Mouse (Mus musculus) cerebellum, adult 18-20 months (tissue): ENCODE results near the gene Mme.

Experiments used
- DNase-seq, 2 experiments: peaks; one replicate each; pipeline ENCODE4 v3.0.0; 2021

The Mme gene

GRCm38 (mm10) chr3:63241099-63241587, at the start of gene Mme:
TSS of gene Mme (plus strand) at chr3:63241537.
- DNase-seq, result no peak

DNA sequence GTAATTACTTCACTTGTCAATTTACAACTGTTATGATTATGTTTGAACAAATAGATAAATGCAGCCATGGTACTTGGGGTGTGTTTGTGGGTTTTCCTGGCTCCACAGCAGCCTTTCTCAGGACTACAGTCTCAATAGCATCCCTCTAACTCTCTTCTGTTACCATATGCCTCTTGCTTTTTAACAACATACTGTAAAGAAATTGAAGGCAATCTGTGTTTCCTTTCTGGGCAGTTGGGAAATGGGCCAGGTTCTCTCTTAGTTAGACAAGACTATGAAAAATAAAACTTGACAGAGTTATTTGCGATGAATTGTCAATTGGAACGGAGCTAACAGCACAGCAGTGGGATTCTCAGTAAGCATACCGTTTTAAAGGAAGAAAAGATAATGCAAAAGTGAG, 44.8 kb upstream of the Mme start:
- DNase-seq, result no peak

DNA sequence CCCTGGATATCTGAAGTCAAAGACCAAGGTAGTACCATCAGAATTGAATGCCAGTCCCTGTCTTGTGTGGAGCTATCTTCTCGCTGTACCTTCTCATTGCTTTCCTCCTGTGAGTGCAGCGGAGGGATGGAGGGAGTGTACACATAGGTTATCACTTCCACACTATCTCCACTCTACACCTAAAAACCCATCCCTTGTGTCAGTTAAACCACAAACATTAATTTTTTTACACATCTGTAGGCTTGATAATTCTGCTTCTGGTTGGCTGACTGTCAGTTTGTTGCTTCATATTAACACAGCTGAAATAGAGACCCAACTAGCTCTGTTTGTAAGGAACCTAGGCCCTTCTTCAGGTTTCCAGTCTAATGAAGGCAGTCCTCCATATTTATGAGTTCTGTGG, 43.3 kb upstream of the Mme start:
- no peak for DNase-seq

GRCm38 (mm10) chr3:63221867-63222591, 19.3 kb upstream of the Mme start:
- no peak for DNase-seq

- no peak for DNase-seq
Observed at GRCm38 (mm10) chr3:63223676-63224075, 17.7 kb upstream of the Mme start.

DNA sequence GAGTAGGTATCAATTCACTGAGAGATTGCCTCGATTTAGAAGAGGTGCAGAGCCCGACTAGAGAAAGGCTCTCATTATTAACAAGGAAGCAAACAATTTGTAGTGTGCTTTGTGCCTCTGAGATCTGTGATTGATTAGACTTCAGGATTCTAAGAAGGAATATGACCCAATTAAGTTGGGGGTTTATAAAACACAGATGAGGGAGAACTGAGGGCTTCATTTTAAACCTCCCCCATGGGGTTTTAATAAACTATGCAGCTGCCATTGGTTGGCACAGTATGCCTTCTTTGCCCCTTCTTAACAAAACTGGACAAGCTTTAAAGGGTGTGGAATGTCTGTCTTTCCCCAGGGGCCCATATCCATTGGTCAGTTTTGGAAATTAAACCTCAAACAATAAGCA, 5.4 kb upstream of the Mme start:
- no peak for DNase-seq

GRCm38 (mm10) chr3:63243721-63244120, 2.4 kb downstream of the Mme start:
- no peak for DNase-seq

DNA sequence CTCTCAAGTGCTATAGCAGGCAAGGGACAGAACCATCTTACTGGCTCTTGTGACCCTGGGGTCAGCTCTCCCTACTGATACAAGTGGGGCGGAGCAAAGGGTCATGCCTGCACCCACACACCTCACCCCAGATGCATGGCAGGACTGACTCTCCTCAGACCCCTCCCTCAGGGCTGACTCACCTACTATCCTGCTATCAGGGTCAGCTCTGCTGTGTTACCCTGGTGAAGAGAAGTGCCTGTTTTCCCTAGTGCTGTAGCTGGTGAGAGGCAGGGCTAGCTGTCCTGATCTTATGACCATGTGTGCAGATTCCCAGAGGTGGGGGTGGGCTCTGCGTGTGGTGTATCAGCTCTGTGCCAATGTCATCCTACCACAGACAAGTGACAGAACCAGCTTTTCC, 30.8 kb downstream of the Mme start:
- no peak for DNase-seq

- no peak for DNase-seq
Observed at GRCm38 (mm10) chr3:63294316-63294715, 53.0 kb downstream of the Mme start.

- DNase-seq, result no peak
Observed at GRCm38 (mm10) chr3:63294791-63295190, 53.5 kb downstream of the Mme start.

DNA sequence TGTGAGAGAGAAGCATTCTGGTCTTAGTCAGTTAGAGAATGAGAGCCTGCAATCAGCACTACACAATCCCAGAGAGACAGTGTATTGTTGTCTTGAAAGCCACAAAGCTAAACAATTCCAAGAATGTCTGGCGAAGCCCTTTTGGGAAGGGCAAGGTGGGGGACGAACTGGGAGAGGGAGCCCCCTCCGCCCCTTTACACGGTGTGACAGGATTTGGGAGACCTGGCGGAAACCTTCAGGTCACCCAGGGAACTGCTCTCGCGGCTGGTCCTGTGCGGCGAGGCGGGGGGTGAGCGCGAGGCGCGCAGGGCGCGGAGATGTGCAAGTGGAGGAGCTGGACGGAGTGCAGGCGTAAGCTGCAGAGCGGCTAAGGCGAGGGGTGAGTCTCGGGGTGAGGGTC, 53.9 kb downstream of the Mme start:
- peak in 1 of 2 experiments; percentile 5 for DNase-seq

GRCm38 (mm10) chr3:63295657-63296231, 54.4 kb downstream of the Mme start:
- DNase-seq, result peak; percentile 3 to 7

DNA sequence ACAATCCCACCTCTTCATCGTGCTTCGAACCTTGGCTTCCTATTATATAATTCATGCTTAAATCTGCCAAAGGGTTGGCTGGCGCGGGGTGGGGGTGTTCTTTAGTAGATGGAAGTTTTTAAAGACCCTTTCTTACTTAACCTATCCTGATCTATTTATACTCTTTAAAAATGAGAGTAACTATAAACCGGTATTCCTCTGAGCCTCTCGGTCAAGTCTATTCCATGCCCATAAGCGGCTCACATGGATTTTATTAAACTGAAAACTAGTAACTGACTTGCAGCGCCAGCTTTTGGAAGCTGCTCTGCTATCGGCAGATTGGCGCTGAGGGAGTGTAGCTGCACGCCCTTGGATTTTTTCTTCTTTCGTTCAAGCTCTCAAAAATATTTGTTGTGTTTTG, 55.1 kb downstream of the Mme start:
- DNase-seq, result peak in 1 of 2 experiments; percentile 2

DNA sequence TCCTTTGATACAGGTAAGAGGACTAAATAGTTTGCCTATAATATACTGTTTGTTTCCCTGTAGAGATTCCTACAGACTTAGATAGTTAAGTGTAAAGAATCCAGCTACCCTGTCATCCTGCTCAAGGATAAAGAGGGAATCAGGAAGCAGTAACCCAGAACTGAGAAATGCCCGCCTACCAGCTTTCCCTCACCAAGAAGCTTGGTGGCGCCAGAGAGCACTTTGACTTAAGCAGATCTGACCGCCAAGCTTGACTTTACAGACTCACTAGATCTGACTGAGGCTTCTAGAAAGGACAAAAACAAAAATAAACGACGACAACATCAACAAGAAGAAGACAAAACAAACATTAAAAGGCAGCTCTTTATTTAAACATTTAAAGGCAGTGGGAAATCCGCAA, 56.5 kb downstream of the Mme start:
- DNase-seq, result peak; percentile 28 to 33

GRCm38 (mm10) chr3:63315211-63315760, 73.9 kb downstream of the Mme start:
- DNase-seq, result no peak

GRCm38 (mm10) chr3:63317496-63317895, 76.2 kb downstream of the Mme start:
- DNase-seq, result no peak

GRCm38 (mm10) chr3:63325615-63326014, 84.3 kb downstream of the Mme start:
- no peak for DNase-seq

DNA sequence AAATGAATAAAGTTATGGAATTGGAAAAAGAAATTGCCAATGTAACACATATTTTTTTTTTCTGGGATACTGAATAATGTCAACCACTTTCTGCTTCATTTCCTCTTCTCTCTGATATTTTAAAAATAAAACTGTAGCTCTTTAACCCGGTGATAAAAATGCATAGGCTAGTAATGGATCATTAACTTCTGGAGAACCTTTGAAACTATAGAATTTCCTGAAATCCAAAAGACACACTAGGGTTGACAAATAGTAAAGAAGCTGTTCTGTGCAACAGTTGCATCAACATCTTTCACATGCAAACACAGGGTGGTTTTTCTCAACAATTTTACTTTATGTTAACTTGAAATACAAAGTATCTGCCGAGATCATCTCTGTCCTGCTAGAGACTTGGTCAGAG, 98.8 kb downstream of the Mme start:
- DNase-seq, result no peak

- no peak for DNase-seq
Observed at GRCm38 (mm10) chr3:63340546-63340945, 99.2 kb downstream of the Mme start.

- no peak for DNase-seq
Observed at GRCm38 (mm10) chr3:63341481-63341880, 100.1 kb downstream of the Mme start.

GRCm38 (mm10) chr3:63344998-63345397, 103.7 kb downstream of the Mme start:
- no peak for DNase-seq

- DNase-seq, result no peak
Observed at GRCm38 (mm10) chr3:63348893-63349426, 107.6 kb downstream of the Mme start.

DNA sequence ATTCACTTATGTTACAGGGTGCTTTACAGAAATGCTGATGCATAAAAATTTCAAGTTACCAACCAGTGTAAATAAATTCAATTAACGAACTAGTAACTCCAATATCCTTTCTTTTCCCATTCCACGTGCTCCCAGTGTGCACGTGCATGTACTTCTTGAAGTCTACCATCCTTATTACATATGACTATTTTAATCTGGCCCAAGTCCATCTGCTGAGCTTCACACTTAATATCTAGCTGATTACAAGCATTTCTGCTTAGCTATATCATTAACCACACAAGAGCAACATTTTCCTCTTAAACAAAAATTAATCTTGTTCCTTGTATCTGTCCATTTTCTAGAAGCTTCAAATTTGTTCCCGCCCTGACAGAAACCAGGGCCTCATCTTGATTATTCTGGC, 108.9 kb downstream of the Mme start:
- DNase-seq, result no peak

GRCm38 (mm10) chr3:63350704-63351103, 109.4 kb downstream of the Mme start:
- no peak for DNase-seq
